Mouse (Mus musculus): ENCODE measurements around the gene E130114P18Rik.
A peak's percentile ranks its signal among the peaks of the same experiment; 100 is the strongest.

The E130114P18Rik gene

GRCm38 (mm10) chr4:97752276-97753010 lies 25.4 kb downstream of the E130114P18Rik start:
- no peak for DNase-seq (ENCODE audit: low read depth, low spot score)

GRCm38 (mm10) chr4:97751483-97752251 lies 26.2 kb downstream of the E130114P18Rik start:
- no peak for DNase-seq (ENCODE audit: low read depth, low spot score)

- DNase-seq (ENCODE audit: low read depth, low spot score) = peak; percentile 31
These were observed 26.8 kb downstream of the E130114P18Rik start for GRCm38 (mm10) chr4:97751030-97751482.

DNA sequence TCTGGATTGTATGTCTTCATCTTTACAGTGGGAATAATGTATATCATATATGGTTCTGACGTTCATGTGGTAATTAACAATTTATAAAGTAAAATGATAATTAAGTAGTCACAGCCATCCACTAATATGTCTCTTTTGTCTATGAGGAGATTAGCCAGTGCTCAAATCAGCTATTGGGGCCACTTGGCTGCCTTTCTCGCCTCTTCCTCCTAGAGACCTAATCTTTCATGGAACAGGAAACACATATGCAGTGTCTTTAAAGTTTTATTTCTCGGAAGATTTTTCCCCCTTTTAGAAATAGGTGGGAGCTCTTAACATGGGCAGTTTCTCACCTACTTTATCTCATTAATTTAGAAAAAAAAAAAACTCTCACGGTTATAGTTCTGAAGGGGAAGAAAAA lies 27.5 kb downstream of the E130114P18Rik start:
- DNase-seq (ENCODE audit: low read depth, low spot score) = no peak

DNA sequence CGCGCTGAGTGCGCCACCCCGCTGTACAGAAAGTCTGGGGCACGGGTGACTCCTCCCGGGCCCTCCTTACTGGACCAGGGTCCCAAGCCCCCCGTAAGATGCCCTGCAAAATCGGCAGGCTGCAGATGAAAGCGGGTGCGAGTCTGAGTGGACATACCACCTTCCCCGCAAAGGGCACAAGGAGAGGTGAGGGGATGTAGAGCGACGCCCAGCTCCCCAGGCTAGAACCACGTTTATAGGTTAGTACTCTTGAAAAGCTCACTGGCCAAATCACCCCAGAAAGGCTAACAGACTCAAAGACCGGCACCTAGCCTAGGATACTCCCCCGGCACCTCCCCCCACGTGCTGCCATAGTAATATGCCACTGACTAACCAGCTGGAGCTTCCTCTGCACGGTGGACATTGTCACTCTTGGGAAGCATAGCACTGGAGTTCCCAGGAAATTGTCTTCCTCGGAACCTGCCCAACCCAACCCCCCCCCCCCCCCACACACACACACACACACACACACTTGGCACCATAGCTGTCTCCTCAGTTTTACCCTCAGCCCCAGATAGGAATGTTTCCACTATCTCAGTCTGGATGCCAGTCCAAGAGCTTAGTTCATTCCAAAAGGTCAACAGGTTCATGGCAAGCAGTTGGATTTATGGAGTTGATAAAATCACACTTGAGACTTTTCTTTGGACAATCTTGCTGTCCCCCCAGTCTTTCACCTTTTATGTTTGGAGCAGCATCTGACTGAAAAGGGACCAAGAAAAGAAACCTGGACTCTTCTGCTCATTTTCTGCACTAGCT lies 31.6 kb downstream of the E130114P18Rik start:
- no peak for DNase-seq (ENCODE audit: low read depth, low spot score)

DNA sequence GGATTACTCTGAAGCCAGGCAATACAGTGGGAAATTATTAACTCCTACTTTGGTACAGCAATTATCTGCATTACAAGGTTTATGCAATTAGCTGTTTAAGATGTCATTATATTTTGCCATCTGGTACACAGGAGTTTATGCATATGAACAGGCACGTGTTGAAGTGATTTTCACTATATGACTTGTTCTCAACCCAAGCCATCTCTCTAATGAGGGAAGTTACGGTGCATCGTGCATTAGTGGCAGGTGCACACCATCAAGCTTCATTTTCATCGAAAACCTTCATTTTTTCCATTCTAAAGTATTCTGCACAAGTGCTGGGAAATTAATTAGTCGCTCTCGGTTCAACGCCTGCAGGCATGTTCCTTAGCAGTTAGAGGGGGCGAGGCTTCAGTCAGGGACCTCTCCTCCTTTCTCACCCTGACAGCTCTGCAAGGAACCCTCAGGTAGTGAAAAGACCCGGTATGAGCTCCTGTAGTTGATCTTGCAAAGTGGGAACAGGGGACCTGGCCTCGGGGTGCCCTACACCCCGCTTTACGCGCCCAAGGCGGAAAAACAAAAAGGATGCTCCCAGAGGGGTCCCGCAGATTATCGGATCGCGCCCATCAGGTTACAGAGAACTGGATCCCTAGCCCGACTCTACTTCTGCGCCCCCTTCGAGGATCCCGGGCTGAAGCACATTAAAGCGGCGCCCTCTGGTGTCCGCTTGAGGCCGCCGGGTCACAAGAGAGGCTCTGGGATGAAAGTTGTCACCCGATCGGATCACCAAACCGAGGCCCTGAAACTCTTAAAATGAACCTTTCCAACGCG lies 32.4 kb downstream of the E130114P18Rik start:
- no peak for DNase-seq (ENCODE audit: low read depth, low spot score)

- DNase-seq (ENCODE audit: low read depth, low spot score) = no peak
These were observed 33.9 kb downstream of the E130114P18Rik start for GRCm38 (mm10) chr4:97743932-97744331.

DNA sequence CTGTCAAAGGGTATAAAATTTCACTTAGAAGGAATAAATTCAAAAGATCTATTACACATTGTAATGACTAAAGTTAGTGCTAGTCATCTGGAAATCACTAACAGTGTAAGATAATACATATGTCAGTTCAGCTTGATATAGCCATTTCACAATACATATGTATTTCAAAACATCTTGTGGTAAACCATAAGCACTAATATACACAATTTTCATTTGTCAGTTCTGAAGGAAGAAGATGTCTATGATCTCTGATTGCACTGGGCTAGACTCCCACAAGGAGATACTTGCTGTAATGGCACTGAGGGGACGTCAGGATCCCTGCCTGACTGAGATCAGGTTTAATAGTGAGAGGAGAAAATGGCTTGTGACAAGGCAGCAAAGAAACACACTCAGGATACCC lies 44.5 kb downstream of the E130114P18Rik start:
- DNase-seq (ENCODE audit: low read depth, low spot score) = no peak

DNA sequence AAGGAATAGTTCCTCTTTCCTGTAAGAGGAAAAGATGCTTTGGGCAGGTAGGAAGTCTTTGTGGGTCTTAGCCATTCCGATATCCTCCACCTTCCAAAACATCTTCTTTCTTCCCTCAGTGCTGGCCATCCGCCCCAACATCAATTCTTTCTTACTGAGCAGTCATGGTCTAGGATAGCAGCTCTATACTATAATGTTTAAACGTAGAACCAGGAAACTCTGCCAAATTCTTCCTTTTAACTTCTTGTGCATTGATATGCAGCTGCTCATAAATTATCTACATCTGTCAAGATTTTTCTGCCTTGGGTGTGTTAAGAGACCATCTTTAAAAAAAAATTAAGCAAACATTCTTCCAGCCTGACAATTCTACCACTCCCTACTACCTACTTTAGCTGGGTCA lies 47.5 kb downstream of the E130114P18Rik start:
- DNase-seq (ENCODE audit: low read depth, low spot score) = no peak

- DNase-seq (ENCODE audit: low read depth, low spot score) = no peak
These were observed 47.9 kb downstream of the E130114P18Rik start for GRCm38 (mm10) chr4:97729999-97730398.

- DNase-seq (ENCODE audit: low read depth, low spot score) = no peak
These were observed 49.4 kb downstream of the E130114P18Rik start for GRCm38 (mm10) chr4:97728520-97728919.

DNA sequence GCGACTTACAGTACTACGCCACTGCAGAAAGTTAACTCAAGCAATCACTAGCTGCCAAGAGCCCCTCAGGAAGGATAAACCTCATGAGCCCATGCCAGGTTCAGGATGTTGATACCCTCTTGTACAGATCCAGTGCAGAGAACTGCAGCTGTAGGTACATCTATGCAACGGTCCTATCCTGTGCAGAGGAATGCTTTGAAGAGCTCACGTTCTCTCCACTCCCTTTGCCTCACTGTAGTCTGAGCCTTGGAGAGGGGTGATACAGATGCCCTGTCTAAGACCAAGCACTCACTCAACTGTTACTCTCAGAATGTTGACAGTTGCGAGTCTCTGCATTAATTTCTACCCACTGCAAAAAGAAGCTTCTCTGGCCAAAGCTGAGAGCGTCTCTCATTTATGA lies 54.5 kb downstream of the E130114P18Rik start:
- DNase-seq (ENCODE audit: low read depth, low spot score) = no peak

DNA sequence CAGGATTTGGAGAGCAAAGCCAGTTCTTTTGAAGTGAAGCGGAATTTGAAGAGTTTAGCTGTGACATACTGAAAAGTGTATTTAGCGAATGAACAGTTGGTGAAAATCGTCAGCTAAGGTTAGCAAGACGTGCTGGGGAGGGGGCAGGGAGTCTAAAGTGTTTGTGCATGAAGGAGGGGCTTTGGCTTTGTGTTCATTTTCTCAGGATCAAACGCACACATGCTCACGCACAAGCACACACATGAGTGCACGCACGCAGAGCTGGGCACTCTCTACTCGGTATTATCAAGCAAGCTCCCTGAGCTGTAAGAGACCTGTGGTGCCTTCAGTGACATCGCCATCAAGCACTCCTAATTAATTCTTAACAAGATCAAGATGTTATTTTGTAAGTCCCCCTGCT lies 55.2 kb downstream of the E130114P18Rik start:
- no peak for DNase-seq (ENCODE audit: low read depth, low spot score)

DNA sequence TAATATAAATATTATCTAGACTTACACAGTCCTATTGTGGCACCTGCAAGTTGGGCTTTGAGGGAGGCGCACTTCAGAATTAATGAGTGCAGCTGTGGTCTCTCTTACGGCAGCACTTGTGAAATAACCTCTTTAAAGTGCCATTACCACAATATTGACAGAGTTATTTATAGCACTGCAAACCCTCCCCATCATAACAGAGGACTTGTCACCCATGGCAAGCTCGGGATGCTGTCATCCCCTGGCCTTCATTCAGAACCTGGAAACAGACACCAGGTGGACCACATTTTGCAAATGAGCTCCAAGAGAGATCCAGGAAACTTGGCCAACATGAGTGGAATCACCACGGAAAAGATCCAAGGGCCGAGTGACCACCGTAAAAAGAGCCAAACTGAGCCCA lies 63.3 kb downstream of the E130114P18Rik start:
- no peak for DNase-seq (ENCODE audit: low read depth, low spot score)

GRCm38 (mm10) chr4:97714101-97714615 lies 63.7 kb downstream of the E130114P18Rik start:
- DNase-seq (ENCODE audit: low read depth, low spot score) = no peak

DNA sequence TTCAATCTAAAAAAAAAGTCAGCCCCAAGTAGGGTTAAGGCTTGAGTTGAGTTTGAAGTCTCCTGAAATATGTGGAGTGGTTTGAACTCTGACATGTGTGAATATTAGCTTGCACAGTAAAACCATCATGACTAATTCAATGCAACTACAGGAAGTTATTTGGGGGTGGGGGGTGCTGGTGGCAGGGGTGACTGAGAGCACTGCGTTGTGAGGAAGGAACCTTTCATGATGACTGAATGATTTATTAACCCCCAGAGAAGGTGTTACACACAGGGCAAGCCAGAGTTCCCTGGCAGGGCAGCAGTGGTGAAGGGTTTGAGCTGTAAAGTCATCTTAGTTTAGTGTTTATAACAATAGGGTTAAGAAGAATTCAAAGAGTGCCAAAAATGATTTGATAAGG lies 65.3 kb downstream of the E130114P18Rik start:
- DNase-seq (ENCODE audit: low read depth, low spot score) = no peak

DNA sequence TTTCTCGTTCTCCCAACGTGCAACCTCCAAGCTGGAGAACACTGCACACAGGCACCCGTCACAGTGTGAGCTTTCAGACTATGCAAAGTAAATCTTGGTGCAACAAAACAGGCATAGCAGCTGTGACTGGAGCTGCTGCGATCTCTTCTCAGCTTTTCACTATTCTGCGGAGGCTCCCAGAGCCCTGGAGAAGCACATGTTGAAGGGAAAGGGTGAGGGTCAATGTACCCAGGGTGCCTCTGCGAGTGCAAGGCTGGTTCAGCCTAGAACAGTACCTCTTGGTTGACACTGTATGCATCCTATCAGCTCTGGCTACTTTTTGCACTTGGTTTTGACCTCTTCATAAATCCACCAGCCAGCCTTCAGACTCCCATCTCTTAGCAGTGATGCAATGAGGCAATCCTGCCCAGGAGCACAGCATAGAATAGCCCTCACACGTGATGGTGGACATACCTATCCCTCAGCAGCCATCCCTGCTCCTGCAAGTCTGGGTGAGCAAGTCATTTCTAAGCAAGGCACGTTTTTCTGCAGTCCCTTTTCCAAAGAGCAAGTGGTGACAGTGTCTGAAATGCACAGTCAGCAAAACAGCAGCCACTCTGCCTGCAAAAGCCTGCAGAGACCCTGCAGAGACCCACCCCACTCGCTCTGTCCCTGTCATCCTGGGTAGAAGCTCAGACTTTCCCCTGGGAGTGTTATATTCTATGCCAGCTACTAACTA lies 67.7 kb downstream of the E130114P18Rik start:
- DNase-seq (ENCODE audit: low read depth, low spot score) = no peak

- no peak for DNase-seq (ENCODE audit: low read depth, low spot score)
These were observed 70.3 kb downstream of the E130114P18Rik start for GRCm38 (mm10) chr4:97707373-97708152.
